Mouse (Mus musculus): Measurements from ENCODE around the gene Wdr31. TPM values are rescaled to one million over a fixed set of nuclear protein-coding genes. Genes with fewer than 3 reads are reported as not detected.
"Not testable (repeated sequence)": the region's sequence is repeated elsewhere in the genome, so short reads cannot be mapped to it uniquely, and the experiment has no call there.

The Wdr31 gene
- polyA plus RNA-seq, 1 experiment from 2014 or later = 2.6 TPM

DNA sequence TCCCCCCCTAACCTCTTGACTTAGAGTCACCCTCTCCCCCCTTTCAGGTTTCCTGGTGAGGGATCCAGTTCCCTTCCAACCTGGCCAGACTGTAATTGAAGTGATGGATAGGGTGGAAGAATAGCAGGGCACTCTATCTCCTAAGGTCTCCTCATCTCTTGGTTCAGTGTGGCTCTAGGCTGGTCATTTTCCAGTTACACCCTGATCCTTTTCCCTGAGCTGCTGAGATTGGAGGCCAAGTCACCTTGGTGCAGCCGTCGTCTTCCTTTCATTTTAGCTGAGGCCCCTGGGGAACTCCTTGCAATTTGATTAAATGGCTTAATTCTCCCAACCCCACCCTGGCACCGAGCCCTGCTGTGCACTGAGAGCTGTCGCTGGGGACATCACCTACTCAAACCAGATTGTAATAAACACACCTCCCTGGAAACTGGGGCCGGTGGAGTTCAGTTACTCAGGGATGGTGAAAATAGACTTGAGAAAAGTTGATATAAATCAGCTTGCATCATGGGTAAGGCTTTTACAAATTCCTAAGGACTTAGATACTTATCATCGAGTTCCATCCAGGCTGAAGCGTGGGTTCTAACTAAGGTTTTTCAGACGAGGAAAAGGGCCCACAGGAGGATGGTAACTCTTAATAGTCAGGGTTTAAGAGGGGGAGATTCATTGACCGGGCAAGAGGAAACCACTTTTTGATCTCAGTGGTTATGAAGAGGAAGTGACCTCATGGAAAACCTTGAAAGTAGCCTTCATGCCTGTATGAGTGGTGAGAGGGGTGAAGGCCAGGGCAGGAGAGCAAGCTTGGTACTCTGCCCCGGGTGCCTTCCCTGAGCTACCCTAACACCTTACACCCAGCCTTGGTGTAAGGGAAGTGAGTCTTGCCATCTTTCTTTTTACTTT is 10.3 kb upstream of the Wdr31 start:
- WGBS = 36% methylated on average over 10 of the region's 10 CpGs
- no peak for ATAC-seq (ENCODE audit: insufficient number of reproducible peaks, insufficient read depth, low FRiP score, low read depth)
- H3K4me1 ChIP-seq (ENCODE audit: control insufficient read depth in 2 of 2, insufficient read depth in 2 of 2, low read length in 2 of 2) = peaks cover 0 to 7% of the 10 kb centered on the region in 2 experiments; a peak in 3 of 4 replicates
- H3K27ac ChIP-seq (replicated peaks in 1 of 2; ENCODE audit: control insufficient read depth in 1 of 2, insufficient read depth in 1 of 2, low read depth in 2 of 2, low read length in 2 of 2) = no peak overlapping the region
- H3K9ac ChIP-seq (ENCODE audit: low read length) = no peak overlapping the region
- H3K9me3 ChIP-seq (ENCODE audit: control insufficient read depth, low read length) = no peaks in the 10 kb centered on the region
- no peaks in the 10 kb centered on the region for H3K36me3 ChIP-seq (ENCODE audit: control insufficient read depth, insufficient read depth, low read length)
- H3K4me3 ChIP-seq (ENCODE audit: control insufficient read depth in 1 of 2, insufficient read depth in 1 of 2, low read depth in 1 of 2, low read length in 2 of 2) = no peak overlapping the region
- H3K4me2 ChIP-seq (ENCODE audit: low read length) = 0 out of 2 replicates have a peak overlapping the region, but pooled peaks have one; percentile 92
- H3K27me3 ChIP-seq (ENCODE audit: control insufficient read depth, insufficient read depth, low read length) = no peaks in the 10 kb centered on the region

DNA sequence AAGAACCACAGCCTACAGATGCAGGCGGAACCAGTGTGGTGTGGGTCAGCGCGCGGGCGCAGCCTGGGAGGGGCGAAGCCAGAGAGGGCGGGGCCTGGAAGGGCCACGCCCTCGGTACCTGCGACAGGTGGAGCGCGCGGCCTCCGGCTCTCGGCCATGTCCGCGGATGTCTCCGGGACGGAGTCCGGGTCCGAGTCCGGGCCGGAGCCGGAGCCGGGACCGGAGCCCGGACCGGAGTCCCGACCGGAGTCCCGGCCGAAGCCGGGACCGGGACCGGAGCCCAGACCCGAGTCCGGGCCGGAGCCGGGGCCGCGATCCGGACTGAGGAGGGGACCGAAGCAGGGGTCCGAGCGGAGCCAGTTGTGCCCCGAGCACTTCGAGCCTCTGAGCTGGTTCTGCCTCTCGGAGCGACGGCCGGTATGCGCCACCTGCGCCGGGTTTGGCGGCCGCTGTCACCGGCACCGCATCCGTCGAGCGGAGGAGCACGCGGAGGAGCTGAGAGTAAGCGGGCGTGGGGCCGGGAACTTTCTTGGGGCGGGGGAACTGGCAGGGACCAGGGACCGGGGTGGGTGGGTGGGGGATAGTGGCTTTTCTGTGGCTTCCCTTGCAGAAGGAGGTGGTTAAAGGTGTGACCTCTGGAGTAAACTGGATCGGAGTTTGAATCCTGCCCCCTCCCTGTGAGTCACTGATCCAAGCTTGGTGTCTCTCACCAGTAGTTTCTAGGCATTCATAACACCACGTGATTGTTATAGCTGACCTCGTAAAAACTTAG is 9.4 kb upstream of the Wdr31 start, which contains the start of gene Bspry:
Gene Bspry (plus strand): TSS at position 117 of the 772 bp plus-strand sequence.
- Histone ChIP-seq H3K27ac (replicated peaks in 1 of 2; ENCODE audit: control insufficient read depth in 1 of 2, insufficient read depth in 1 of 2, low read depth in 2 of 2, low read length in 2 of 2) (no peak within 1 kb of the TSS), H3K36me3 (ENCODE audit: control insufficient read depth, insufficient read depth, low read length) (no peaks in the 10 kb centered on the region), H3K4me1 (ENCODE audit: control insufficient read depth in 2 of 2, insufficient read depth in 2 of 2, low read length in 2 of 2) (peaks cover 0 to 7% of the 10 kb centered on the region in 2 experiments; a peak in 3 of 4 replicates), H3K4me3 (ENCODE audit: control insufficient read depth in 1 of 2, insufficient read depth in 1 of 2, low read depth in 1 of 2, low read length in 2 of 2) (peak within 1 kb of the TSS; percentile 41 to 51), H3K4me2 (ENCODE audit: low read length) (peak within 1 kb of the TSS; percentile 92), H3K9me3 (ENCODE audit: control insufficient read depth, low read length) (no peaks in the 10 kb centered on the region), H3K27me3 (ENCODE audit: control insufficient read depth, insufficient read depth, low read length) (no peaks in the 10 kb centered on the region), H3K9ac (ENCODE audit: low read length) (peak within 1 kb of the TSS; percentile 38; the same call in 1 of the 2 replicates)
- WGBS = 2% methylated on average over 70 of the region's 71 CpGs
- peak; percentile 35 for ATAC-seq (ENCODE audit: insufficient number of reproducible peaks, insufficient read depth, low FRiP score, low read depth)

DNA sequence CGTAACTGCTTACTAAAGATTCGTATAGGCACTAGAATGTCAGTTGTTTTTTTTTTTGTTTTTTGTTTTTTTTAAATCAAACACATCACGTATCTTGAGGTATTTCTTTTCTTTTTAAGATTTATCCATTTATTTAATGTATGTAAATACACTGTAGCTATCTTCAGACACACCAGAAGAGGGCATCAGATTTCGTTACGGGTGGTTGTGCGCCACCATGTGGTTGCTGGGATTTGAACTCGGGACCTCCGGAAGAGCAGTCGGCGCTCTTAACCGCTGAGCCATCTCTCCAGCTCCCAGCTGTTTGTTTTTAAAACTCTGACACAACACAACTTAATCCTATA is 8.9 kb upstream of the Wdr31 start:
- H3K27me3 ChIP-seq (ENCODE audit: control insufficient read depth, insufficient read depth, low read length); H3K27ac ChIP-seq (replicated peaks in 1 of 2; ENCODE audit: control insufficient read depth in 1 of 2, insufficient read depth in 1 of 2, low read depth in 2 of 2, low read length in 2 of 2); H3K36me3 ChIP-seq (ENCODE audit: control insufficient read depth, insufficient read depth, low read length); H3K9ac ChIP-seq (ENCODE audit: low read length); H3K4me1 ChIP-seq (ENCODE audit: control insufficient read depth in 2 of 2, insufficient read depth in 2 of 2, low read length in 2 of 2); ATAC-seq (ENCODE audit: insufficient number of reproducible peaks, insufficient read depth, low FRiP score, low read depth); H3K9me3 ChIP-seq (ENCODE audit: control insufficient read depth, low read length): not testable (repeated sequence)
- H3K4me2 ChIP-seq (ENCODE audit: low read length) = peak overlapping the region; percentile 92
- peak overlapping the region; percentile 41 to 51 for H3K4me3 ChIP-seq (ENCODE audit: control insufficient read depth in 1 of 2, insufficient read depth in 1 of 2, low read depth in 1 of 2, low read length in 2 of 2)
- WGBS = 13% methylated on average over 11 of the region's 11 CpGs

DNA sequence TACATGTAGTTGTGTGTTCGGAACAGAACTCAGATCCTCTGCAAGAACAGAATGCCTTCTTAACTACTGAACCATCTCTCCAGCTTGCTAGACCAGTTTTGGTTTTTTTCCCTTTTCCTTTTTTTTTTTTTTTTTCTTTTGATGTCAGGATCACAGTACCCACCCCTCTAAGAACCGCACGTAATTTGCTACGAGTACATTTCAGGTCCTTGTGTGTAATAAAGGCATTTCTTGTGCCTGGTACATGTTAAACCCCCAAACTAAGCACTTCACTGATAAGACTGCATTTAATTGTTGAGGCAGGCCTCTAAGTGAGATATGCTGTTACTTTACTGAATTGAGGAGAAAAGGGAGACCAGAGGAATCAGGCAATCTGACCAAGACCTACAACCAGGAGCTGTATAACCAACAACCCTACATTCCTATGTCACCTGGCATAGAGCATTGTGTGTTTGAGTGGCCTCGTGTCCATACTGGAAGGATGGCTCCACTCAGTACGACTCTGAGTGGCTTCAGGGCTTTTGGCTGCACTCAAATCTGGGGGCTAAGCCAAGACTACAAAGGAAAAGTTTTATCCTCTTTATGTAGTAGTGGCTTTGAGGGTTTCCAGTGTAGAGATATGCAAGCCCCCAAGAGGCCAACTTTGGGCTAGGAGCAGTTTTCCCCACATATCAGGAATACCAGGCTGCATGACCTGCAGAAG is 7.0 kb upstream of the Wdr31 start:
- Histone ChIP-seq H3K9ac (ENCODE audit: low read length) (no peak overlapping the region), H3K4me1 (ENCODE audit: control insufficient read depth in 2 of 2, insufficient read depth in 2 of 2, low read length in 2 of 2) (peaks cover 0 to 7% of the 10 kb centered on the region in 2 experiments; a peak in 3 of 4 replicates), H3K36me3 (ENCODE audit: control insufficient read depth, insufficient read depth, low read length) (no peaks in the 10 kb centered on the region), H3K27ac (replicated peaks in 1 of 2; ENCODE audit: control insufficient read depth in 1 of 2, insufficient read depth in 1 of 2, low read depth in 2 of 2, low read length in 2 of 2) (no peak overlapping the region), H3K9me3 (ENCODE audit: control insufficient read depth, low read length) (no peaks in the 10 kb centered on the region), H3K4me3 (ENCODE audit: control insufficient read depth in 1 of 2, insufficient read depth in 1 of 2, low read depth in 1 of 2, low read length in 2 of 2) (no peak overlapping the region), H3K27me3 (ENCODE audit: control insufficient read depth, insufficient read depth, low read length) (no peaks in the 10 kb centered on the region), H3K4me2 (ENCODE audit: low read length) (no peak overlapping the region)
- no peak for ATAC-seq (ENCODE audit: insufficient number of reproducible peaks, insufficient read depth, low FRiP score, low read depth)
- 73% methylated on average over 6 of the region's 6 CpGs for WGBS

DNA sequence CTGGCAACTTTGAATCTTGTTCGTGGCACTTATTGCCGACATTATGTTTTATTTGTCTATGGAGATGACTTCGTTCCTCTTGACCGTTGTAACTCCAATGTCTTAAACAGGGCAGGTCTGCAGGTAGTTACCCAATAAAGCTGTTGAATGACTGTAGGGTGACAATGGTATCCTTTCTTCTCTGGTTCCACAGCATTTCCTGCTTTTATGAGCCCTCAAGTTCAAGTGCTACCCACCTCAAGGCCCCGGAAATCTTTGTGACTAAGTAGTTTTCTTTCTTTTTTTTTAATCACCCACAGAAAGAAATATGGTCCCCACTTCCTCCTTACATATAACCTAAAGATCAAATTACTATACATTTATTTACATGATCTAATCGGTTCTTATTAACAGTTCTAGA is 5.1 kb upstream of the Wdr31 start:
- Histone ChIP-seq H3K27me3 (ENCODE audit: control insufficient read depth, insufficient read depth, low read length) (no peaks in the 10 kb centered on the region), H3K4me1 (ENCODE audit: control insufficient read depth in 2 of 2, insufficient read depth in 2 of 2, low read length in 2 of 2) (peaks cover 0 to 7% of the 10 kb centered on the region in 2 experiments; a peak in 3 of 4 replicates), H3K4me3 (ENCODE audit: control insufficient read depth in 1 of 2, insufficient read depth in 1 of 2, low read depth in 1 of 2, low read length in 2 of 2) (no peak overlapping the region), H3K4me2 (ENCODE audit: low read length) (no peak overlapping the region), H3K27ac (replicated peaks in 1 of 2; ENCODE audit: control insufficient read depth in 1 of 2, insufficient read depth in 1 of 2, low read depth in 2 of 2, low read length in 2 of 2) (no peak overlapping the region), H3K9ac (ENCODE audit: low read length) (no peak overlapping the region), H3K9me3 (ENCODE audit: control insufficient read depth, low read length) (no peaks in the 10 kb centered on the region), H3K36me3 (ENCODE audit: control insufficient read depth, insufficient read depth, low read length) (no peaks in the 10 kb centered on the region)
- WGBS = 86% methylated on average over 6 of the region's 6 CpGs
- ATAC-seq (ENCODE audit: insufficient number of reproducible peaks, insufficient read depth, low FRiP score, low read depth) = no peak

DNA sequence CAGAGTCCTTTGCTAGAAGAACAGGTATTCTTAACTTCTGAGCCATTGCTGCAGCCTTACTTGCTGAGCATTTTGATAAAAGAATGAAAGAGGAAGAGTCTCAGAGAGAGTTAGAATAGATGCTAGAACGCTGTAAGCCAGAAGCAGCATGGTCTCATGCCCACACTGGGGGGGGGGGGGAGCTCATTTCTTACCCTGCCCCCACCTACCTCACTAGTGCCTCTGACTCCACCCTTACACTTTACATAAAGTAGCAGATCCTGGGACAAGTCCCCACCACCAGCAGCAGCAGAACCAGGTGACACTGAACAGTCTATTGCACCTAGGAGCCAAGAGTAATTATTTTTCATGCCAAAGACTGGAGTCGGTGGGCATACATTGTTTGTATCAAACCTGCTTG is 4.4 kb upstream of the Wdr31 start:
- ATAC-seq (ENCODE audit: insufficient number of reproducible peaks, insufficient read depth, low FRiP score, low read depth) = no peak
- no peak overlapping the region for H3K4me2 ChIP-seq (ENCODE audit: low read length)
- no peak overlapping the region for H3K4me3 ChIP-seq (ENCODE audit: control insufficient read depth in 1 of 2, insufficient read depth in 1 of 2, low read depth in 1 of 2, low read length in 2 of 2)
- H3K9ac ChIP-seq (ENCODE audit: low read length) = no peak overlapping the region
- no peak overlapping the region for H3K27ac ChIP-seq (replicated peaks in 1 of 2; ENCODE audit: control insufficient read depth in 1 of 2, insufficient read depth in 1 of 2, low read depth in 2 of 2, low read length in 2 of 2)
- no peaks in the 10 kb centered on the region for H3K36me3 ChIP-seq (ENCODE audit: control insufficient read depth, insufficient read depth, low read length)
- H3K27me3 ChIP-seq (ENCODE audit: control insufficient read depth, insufficient read depth, low read length) = no peaks in the 10 kb centered on the region
- WGBS = 69% methylated on average over 2 of the region's 2 CpGs
- H3K4me1 ChIP-seq (ENCODE audit: control insufficient read depth in 2 of 2, insufficient read depth in 2 of 2, low read length in 2 of 2) = peaks cover 0 to 7% of the 10 kb centered on the region in 2 experiments; a peak in 3 of 4 replicates
- H3K9me3 ChIP-seq (ENCODE audit: control insufficient read depth, low read length) = no peaks in the 10 kb centered on the region

DNA sequence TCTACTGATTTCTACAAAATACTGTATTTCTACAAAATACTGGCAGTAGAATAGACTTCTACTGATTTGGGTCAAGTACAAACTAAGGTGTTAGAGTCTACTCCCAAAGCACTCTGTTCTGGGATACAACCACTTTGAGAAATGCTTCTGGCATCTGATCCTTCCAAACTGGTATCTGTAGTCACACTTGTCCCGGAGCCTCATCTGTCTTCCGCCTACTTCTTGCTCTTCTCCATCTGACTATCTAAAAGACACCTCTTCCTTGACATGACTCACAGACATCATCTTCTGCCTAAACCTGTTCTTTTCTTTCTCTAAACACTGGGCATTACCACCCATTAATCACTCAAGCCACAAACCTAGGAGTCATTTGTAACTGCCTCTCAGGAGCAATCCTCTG is 1.4 kb upstream of the Wdr31 start:
- WGBS = 82% methylated on average over 2 of the region's 2 CpGs
- Histone ChIP-seq H3K27me3 (ENCODE audit: control insufficient read depth, insufficient read depth, low read length) (no peaks in the 10 kb centered on the region), H3K4me2 (ENCODE audit: low read length) (no peak overlapping the region), H3K4me1 (ENCODE audit: control insufficient read depth in 2 of 2, insufficient read depth in 2 of 2, low read length in 2 of 2) (no peaks in the 10 kb centered on the region), H3K4me3 (ENCODE audit: control insufficient read depth in 1 of 2, insufficient read depth in 1 of 2, low read depth in 1 of 2, low read length in 2 of 2) (no peak overlapping the region), H3K36me3 (ENCODE audit: control insufficient read depth, insufficient read depth, low read length) (no peaks in the 10 kb centered on the region), H3K9ac (ENCODE audit: low read length) (no peak overlapping the region), H3K27ac (replicated peaks in 1 of 2; ENCODE audit: control insufficient read depth in 1 of 2, insufficient read depth in 1 of 2, low read depth in 2 of 2, low read length in 2 of 2) (no peak overlapping the region), H3K9me3 (ENCODE audit: control insufficient read depth, low read length) (no peaks in the 10 kb centered on the region)
- ATAC-seq (ENCODE audit: insufficient number of reproducible peaks, insufficient read depth, low FRiP score, low read depth) = no peak

Measured in heart, embryonic 14.5 days (tissue).